Mouse (Mus musculus) midbrain, embryonic 11.5 days (tissue): ENCODE results near the gene Sh3d19. TPM values are rescaled to one million over a fixed set of nuclear protein-coding genes. Genes with fewer than 3 reads are reported as not detected.

Experiments used
- ATAC-seq: fragments of 200-750 bp; cut with Nextera tagmentation; 2 replicates; pipeline ENCODE4 v1.8.0; 2017; ENCODE audit warnings: moderate TSS enrichment, moderate library complexity; ENCODE audit not compliant: low FRiP score
- DNase-seq: peaks from one replicate; pipeline ENCODE4 v3.0.0; 2015; ENCODE audit warnings: low spot score; ENCODE audit errors: missing footprints
- H3K27ac ChIP-seq: fragments of 300-500 bp; sonication (generic); 2 replicates; pipeline ENCODE4 v1.5.1; 2014; ENCODE audit warnings: low read depth, low read length
- H3K27me3 ChIP-seq: fragments of 300-500 bp; sonication (generic); 2 replicates; pipeline ENCODE4 v1.6.1; 2014; ENCODE audit warnings: mild to moderate bottlenecking, low read length, moderate library complexity, mixed read lengths; ENCODE audit not compliant: control insufficient read depth, insufficient read depth
- H3K36me3 ChIP-seq: fragments of 300-500 bp; sonication (generic); 2 replicates; pipeline ENCODE4 v1.6.1; 2014; ENCODE audit warnings: mild to moderate bottlenecking, low read length, moderate library complexity, mixed read lengths; ENCODE audit not compliant: control insufficient read depth, insufficient read depth
- H3K4me1 ChIP-seq: fragments of 300-500 bp; sonication (generic); 2 replicates; pipeline ENCODE4 v1.6.1; 2014; ENCODE audit warnings: low read length; ENCODE audit not compliant: control insufficient read depth, insufficient read depth
- H3K4me2 ChIP-seq: fragments of 300-500 bp; sonication (generic); 2 replicates; pipeline ENCODE4 v1.6.1; 2014; ENCODE audit warnings: mild to moderate bottlenecking, moderate library complexity
- H3K4me3 ChIP-seq: fragments of 300-500 bp; sonication (generic); 2 replicates; pipeline ENCODE4 v1.5.1; 2014; ENCODE audit warnings: low read depth, low read length
- H3K9ac ChIP-seq: fragments of 300-500 bp; sonication (generic); 2 replicates; pipeline ENCODE4 v1.6.1; 2014; ENCODE audit warnings: low read length
- H3K9me3 ChIP-seq: fragments of 300-500 bp; sonication (generic); 2 replicates; pipeline ENCODE4 v1.6.1; 2016; ENCODE audit warnings: low read length; ENCODE audit not compliant: control insufficient read depth
- WGBS: fragments of 180-500 bp; shearing (Covaris S2); extraction: QIAGEN DNeasy Blood & Tissue Kit; methylation state at CpG from one replicate; pipeline ENCODE4 v1.1.7; 2014; 5-methylcytosine and 5-hydroxymethylcytosine counted together
- polyA plus RNA-seq: library from polyadenylated mRNA; unstranded; fragments of >200 nt; fragmentation: Nextera tagmentation; extraction: Ambion mirVana; gene quantifications from 2 replicates; pipeline ENCODE4 v1.2.1, GENCODE M21; 2014

Sh3d19 gene
- polyA plus RNA-seq, 1 experiment from 2014 or later, result 6.8 TPM

DNA sequence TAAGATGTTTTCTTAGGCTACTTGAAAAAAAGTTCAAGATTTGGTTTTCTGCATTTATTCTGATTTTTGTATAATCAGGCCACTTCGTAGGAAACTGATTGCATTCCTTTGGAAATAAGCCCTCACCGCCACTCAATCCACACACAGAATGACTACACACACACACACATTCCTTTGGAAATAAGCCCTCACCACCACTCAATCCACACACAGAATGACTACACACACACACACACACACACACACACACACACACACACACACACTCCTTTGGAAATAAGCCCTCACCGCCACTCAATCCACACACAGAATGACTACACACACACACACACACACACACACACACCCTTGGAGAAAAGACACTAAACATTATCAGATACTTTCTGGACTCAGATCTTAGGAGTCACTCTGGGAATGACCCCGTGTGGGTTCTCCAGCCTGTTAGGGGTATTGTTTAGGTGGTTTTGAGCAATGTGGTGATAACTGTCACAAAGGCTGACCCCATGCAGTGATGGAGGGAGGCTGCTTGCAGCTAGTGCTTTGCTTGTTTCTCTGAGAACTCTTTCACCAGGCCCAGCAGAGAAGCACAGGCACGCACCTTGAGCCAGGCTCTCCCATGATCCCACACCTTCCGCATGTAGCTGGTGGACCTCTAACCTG lies 86.7 kb downstream of the Sh3d19 start:
- Histone ChIP-seq H3K27ac (no peak overlapping the region), H3K4me3 (no peak overlapping the region), H3K9me3 (no peaks in the 10 kb centered on the region), H3K9ac (no peak overlapping the region), H3K4me1 (no peaks in the 10 kb centered on the region), H3K4me2 (no peak overlapping the region), H3K36me3 (no peaks in the 10 kb centered on the region), H3K27me3 (no peaks in the 10 kb centered on the region)
- ATAC-seq, result no peak
- 73% methylated on average over 6 of the region's 6 CpGs for WGBS
- DNase-seq, result no peak

DNA sequence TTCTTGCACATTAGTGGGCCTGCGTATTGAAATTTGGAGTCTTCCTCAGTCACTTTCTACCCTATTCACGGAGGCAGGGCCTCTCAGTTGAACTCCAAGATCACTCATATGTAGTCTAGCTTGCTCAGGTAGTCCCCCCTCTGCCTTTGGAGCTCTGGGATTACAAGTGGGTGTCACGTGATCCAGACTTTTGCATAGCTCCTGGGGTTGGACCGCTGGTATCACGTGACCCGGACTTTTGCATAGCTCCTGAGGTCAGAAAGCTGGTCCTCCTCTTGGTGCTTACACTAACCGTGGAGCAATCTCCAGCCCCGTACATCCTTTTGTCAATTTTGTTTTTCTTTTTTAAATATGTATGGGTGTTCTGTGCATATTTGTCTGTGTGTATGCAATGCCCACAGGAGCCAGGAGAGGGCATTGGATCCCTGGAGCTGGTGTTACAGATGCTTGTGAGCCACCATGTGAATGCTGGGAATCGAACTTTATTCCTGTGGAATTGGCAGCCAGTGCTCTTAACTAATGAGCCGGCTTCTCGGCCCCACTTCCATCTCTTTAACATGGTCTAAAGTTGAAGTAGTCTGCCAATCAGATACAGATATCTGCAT lies 98.8 kb downstream of the Sh3d19 start:
- Histone ChIP-seq H3K9ac (no peak overlapping the region), H3K27me3 (no peaks in the 10 kb centered on the region), H3K4me3 (no peak overlapping the region), H3K36me3 (no peaks in the 10 kb centered on the region), H3K4me2 (no peak overlapping the region), H3K9me3 (no peaks in the 10 kb centered on the region), H3K4me1 (no peaks in the 10 kb centered on the region), H3K27ac (no peak overlapping the region)
- ATAC-seq (no peak), DNase-seq (no peak)
- 89% methylated on average over 11 of the region's 11 CpGs for WGBS

GRCm38 (mm10) chr3:86070799-86071198 lies 99.9 kb downstream of the Sh3d19 start:
- 89% methylated on average over 7 of the region's 7 CpGs for WGBS

GRCm38 (mm10) chr3:86072066-86072465 lies 101.2 kb downstream of the Sh3d19 start:
- no peak overlapping the region for H3K4me2 ChIP-seq
- H3K4me1 ChIP-seq, result no peaks in the 10 kb centered on the region
- no peak for DNase-seq
- H3K27ac ChIP-seq, result no peak overlapping the region
- no peak for ATAC-seq
- H3K4me3 ChIP-seq, result no peak overlapping the region
- no peaks in the 10 kb centered on the region for H3K36me3 ChIP-seq
- no peak overlapping the region for H3K9ac ChIP-seq
- no peaks in the 10 kb centered on the region for H3K27me3 ChIP-seq
- WGBS, result 88% methylated on average over 3 of the region's 3 CpGs
- H3K9me3 ChIP-seq, result no peaks in the 10 kb centered on the region

More at GRCm38 (mm10) chr3:86070799-86071198, 99.9 kb downstream of the Sh3d19 start:
- Histone ChIP-seq H3K27me3 (no peaks in the 10 kb centered on the region), H3K9ac (no peak overlapping the region), H3K4me3 (no peak overlapping the region), H3K36me3 (no peaks in the 10 kb centered on the region), H3K4me2 (no peak overlapping the region), H3K4me1 (no peaks in the 10 kb centered on the region), H3K9me3 (no peaks in the 10 kb centered on the region), H3K27ac (no peak overlapping the region)
- ATAC-seq, result no peak
- DNase-seq, result no peak

- Histone ChIP-seq H3K9ac (no peak overlapping the region), H3K27me3 (no peaks in the 10 kb centered on the region), H3K36me3 (no peaks in the 10 kb centered on the region), H3K4me1 (no peaks in the 10 kb centered on the region), H3K4me2 (no peak overlapping the region), H3K9me3 (no peaks in the 10 kb centered on the region), H3K4me3 (no peak overlapping the region), H3K27ac (no peak overlapping the region)
- WGBS, result 85% methylated on average over 5 of the region's 5 CpGs
- no peak for ATAC-seq
- no peak for DNase-seq
These were observed 102.0 kb downstream of the Sh3d19 start for GRCm38 (mm10) chr3:86072889-86073288.

- ATAC-seq (no peak), DNase-seq (no peak)
- no peaks in the 10 kb centered on the region for H3K27me3 ChIP-seq
- H3K4me2 ChIP-seq, result no peak overlapping the region
- no peak overlapping the region for H3K9ac ChIP-seq
- no peaks in the 10 kb centered on the region for H3K4me1 ChIP-seq
- H3K27ac ChIP-seq, result no peak overlapping the region
- H3K4me3 ChIP-seq, result no peak overlapping the region
- H3K36me3 ChIP-seq, result no peaks in the 10 kb centered on the region
- WGBS, result 86% methylated on average over 5 of the region's 5 CpGs
- no peaks in the 10 kb centered on the region for H3K9me3 ChIP-seq
These were observed 104.7 kb downstream of the Sh3d19 start for GRCm38 (mm10) chr3:86075593-86075992.

DNA sequence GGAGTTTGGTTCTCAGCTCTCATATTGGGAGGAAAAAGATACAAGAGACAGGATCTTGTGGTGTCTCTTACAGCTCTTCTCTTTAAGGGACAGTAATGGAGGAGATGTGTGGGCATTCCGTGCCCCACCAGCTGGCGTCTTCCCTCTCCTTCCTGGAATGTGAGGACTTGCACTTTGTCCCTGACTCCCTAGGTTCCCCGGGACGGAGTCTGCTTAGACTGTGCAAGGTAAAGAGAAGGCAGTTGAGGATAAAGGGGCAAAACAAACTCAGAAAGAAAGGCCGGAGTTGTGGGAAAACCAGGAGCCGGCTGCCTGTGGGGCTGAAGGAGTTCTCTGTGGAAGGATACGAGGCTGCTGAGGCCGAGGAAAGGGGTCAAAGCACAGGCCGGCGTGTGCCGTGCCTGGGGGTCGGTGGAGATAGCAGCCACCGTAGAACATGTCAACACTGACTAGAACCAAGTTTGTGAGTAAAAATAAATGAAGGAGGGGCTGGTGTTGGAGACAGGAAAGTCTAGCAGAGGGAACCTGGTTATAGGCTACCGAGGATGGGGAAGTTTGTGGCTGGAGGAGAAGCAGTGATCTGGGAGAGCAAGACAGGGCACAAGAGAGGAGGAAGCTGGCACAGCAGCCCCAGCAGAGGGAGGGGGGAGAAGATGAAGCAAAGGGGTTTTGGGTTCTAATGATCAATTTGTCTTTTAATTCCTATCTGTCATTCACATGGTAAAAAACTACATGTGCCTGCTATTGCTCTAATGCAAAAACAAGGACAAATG lies 105.8 kb downstream of the Sh3d19 start:
- Histone ChIP-seq H3K27me3 (no peaks in the 10 kb centered on the region), H3K4me1 (no peaks in the 10 kb centered on the region), H3K4me3 (no peak overlapping the region), H3K36me3 (no peaks in the 10 kb centered on the region), H3K27ac (no peak overlapping the region), H3K9ac (no peak overlapping the region), H3K9me3 (no peaks in the 10 kb centered on the region), H3K4me2 (no peak overlapping the region)
- DNase-seq (no peak), ATAC-seq (no peak)
- WGBS, result 88% methylated on average over 14 of the region's 14 CpGs

- Histone ChIP-seq H3K4me1 (no peaks in the 10 kb centered on the region), H3K9ac (no peak overlapping the region), H3K27ac (no peak overlapping the region), H3K36me3 (no peaks in the 10 kb centered on the region), H3K27me3 (no peaks in the 10 kb centered on the region), H3K9me3 (no peaks in the 10 kb centered on the region), H3K4me3 (no peak overlapping the region), H3K4me2 (no peak overlapping the region)
- ATAC-seq (no peak), DNase-seq (no peak)
- 91% methylated on average over 8 of the region's 8 CpGs for WGBS
These were observed 112.1 kb downstream of the Sh3d19 start for GRCm38 (mm10) chr3:86083051-86083450.

DNA sequence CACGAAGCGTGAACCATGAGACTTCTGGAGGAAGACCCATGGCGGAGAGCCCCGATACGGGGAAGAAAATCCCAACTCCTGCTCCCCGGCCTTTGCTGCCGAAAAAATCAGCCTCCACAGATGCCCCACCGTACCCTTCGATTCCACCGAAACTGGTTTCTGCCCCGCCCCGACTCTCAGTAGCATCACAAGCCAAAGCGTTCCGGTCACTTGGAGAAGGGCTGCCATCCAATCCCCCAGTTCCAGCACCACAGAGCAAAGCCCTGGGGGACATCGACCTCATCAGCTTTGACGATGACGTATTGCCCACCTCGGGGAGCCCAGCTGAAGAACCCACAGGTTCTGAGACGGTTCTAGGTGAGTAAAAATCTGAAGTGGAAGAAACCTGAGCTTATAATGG lies 114.1 kb downstream of the Sh3d19 start:
- Histone ChIP-seq H3K36me3 (no peaks in the 10 kb centered on the region), H3K27ac (no peak overlapping the region), H3K4me2 (no peak overlapping the region), H3K27me3 (no peaks in the 10 kb centered on the region), H3K9ac (no peak overlapping the region), H3K4me3 (no peak overlapping the region), H3K9me3 (no peaks in the 10 kb centered on the region), H3K4me1 (no peaks in the 10 kb centered on the region)
- ATAC-seq, result no peak
- no peak for DNase-seq
- 97% methylated on average over 19 of the region's 19 CpGs for WGBS
